Mouse (Mus musculus) erythroid progenitor cell, adult 5-6 weeks (primary cell): ENCODE results near the gene Rfk. TPM values are rescaled to one million over a fixed set of nuclear protein-coding genes. Genes with fewer than 3 reads are reported as not detected.
A peak's percentile ranks its signal among the peaks of the same experiment; 100 is the strongest.

ENCODE experiments used
- ATAC-seq: replicated peaks from 2 replicates; pipeline ENCODE4 v1.8.0; 2016; ENCODE audit warnings: moderate number of reproducible peaks, mild to moderate bottlenecking, moderate TSS enrichment, inconsistent platforms; ENCODE audit not compliant: poor library complexity, low FRiP score, severe bottlenecking
- total RNA-seq, 2 experiments: library from RNA; stranded (forward) in 1 of 2; stranded (reverse) in 1 of 2; fragments of 150-400 nt in 1 of 2; fragments of 186-747, 209-891 nt in 1 of 2; gene quantifications; 2 replicates each; pipeline versions ENCODE4 v1.2.3 to v1.2.4; 2015 to 2017; ENCODE audit warnings: low replicate concordance in 2 of 2

Gene Rfk
- total RNA-seq, 2 experiments from 2014 or later = 18.3 to 32.3 TPM

DNA sequence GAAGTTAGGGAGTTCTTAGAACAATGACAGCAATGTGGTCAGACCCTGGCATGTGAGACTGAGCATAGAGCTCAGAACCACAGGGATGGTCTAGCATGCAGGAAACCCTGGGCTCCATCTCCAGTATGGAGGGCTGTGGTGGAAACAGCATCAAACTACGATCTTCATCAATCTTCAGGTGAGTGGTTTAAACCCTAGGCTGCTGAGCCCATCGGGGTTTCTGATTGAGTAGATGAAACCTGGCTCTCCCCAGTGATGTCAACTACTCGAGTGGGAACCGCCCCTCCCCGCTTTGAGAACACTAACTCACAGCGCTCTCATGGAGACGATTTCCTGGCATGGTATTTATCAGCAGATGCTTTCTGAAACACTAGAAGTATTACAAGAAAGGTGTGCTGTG is 13.3 kb upstream of the Rfk start:
- no peak for ATAC-seq

DNA sequence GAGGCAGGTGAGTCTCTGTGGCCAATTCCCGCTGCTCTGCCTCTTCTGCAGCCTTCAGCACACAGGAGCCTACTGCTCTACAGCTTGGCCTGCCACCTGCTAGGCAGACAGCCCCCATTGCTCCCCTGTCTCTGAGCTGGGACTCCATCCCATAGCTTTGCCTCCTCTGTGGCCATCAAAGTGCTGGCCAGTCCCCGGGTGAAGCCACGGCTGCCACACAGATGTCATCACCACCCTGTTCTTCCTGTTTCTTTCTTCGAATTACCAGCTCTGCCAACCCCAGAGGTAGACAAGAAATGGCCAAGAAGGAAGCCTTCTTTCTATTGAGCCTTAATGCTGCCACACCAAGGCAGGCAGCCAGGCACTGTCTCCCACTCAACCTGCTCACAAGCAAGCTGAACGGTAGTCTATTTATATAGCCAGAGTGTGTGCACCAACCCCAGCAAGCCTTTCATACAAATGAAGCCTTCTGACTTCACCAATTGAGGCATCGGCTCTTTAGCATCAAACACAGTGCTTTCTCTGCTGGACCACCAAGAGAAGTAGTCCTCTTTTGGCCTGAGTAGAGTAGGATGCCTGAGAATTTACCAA is 10.9 kb upstream of the Rfk start:
- no peak for ATAC-seq

GRCm38 (mm10) chr19:17385022-17385421 is 8.8 kb upstream of the Rfk start:
- ATAC-seq = 0 out of 2 replicates have a peak, but pooled peaks have one; percentile 53

GRCm38 (mm10) chr19:17385426-17385825 is 8.4 kb upstream of the Rfk start:
- ATAC-seq = no peak

- ATAC-seq = no peak
Measured at GRCm38 (mm10) chr19:17386424-17386823, 7.4 kb upstream of the Rfk start.

DNA sequence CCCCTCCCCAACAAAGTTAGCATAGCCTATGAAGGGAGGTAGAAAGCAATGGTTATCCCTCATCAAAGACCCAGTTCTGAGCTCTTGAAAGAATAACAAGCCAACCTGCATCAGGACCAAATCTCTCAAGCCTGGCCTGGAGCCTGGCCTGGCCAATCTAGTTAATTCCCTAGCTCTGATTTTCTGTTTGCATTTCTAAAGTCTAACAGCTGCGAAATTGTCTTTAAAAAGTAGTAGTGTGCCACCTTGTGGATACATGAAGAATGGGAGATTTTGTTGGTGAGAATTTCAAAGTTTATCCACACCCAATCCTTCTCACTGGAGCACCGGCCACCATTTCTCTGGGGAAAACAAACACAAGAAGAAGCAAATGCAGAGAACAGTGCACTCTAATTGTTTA is 5.4 kb upstream of the Rfk start:
- ATAC-seq = peak; percentile 61; the same call in 1 of the 2 replicates

- ATAC-seq = no peak
Measured at GRCm38 (mm10) chr19:17392866-17393265, 977 bp upstream of the Rfk start.

- no peak for ATAC-seq
Measured at GRCm38 (mm10) chr19:17396802-17397201, 3.0 kb downstream of the Rfk start.

- no peak for ATAC-seq
Measured at GRCm38 (mm10) chr19:17397922-17398321, 4.1 kb downstream of the Rfk start.

DNA sequence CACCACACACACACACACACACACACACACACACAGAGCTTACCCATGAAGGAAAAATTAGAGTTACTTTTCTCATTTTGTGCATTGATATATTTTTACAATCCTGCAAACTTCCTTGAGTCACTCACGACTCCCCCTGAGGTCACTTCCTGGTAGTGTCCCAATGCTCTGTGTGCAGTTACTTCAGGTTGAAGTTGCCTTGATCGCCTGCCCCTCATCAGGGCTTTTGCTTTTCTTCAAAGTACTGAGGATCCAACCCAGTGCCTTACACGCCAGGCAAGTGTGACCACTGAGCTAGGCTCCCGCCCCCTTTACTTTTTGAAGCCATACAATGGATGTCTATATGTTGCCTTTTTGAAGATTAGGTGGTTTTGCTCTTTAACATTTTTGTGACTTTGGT is 6.1 kb downstream of the Rfk start:
- ATAC-seq = no peak

DNA sequence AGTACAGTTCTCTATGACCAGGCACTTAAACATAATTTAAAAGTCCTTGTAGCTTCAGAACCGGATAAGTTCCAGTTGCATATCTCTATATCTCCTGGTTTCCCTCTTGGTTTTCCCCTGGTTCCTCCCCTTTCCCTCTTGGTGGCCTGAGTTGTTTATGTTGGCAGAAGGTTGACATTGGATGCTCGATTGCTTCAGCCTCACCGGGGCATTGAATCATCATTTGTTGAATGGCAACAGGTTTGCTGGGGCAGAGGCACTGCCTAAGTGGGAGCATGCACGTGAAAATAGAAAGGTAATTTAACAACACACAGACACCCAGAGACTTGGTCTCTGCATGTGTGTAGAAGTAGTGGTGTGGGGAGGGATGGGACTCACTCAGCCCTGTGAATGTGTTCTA is 6.7 kb downstream of the Rfk start:
- no peak for ATAC-seq

DNA sequence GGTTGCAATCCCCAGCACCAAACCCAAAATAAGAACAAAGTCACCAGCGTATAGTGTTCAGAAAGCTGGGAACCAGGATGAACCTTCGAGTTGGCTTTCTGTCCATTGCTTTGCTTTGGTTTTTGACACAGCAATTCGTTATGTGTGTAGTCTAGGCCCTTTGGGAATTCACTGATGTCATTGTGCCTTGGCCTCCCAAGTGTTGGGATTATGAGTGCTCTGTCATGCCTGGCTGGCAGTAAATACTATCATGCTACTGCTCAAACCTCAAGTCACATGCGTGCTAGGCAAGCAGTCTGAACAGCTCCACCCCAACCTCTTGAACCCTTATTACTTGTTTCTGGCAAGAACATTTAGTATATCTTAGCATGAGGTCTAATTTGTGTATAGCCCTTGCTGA is 9.3 kb downstream of the Rfk start:
- no peak for ATAC-seq

- ATAC-seq = peak; percentile 46; the same call in 1 of the 2 replicates
Measured at GRCm38 (mm10) chr19:17406823-17407222, 13.0 kb downstream of the Rfk start.

DNA sequence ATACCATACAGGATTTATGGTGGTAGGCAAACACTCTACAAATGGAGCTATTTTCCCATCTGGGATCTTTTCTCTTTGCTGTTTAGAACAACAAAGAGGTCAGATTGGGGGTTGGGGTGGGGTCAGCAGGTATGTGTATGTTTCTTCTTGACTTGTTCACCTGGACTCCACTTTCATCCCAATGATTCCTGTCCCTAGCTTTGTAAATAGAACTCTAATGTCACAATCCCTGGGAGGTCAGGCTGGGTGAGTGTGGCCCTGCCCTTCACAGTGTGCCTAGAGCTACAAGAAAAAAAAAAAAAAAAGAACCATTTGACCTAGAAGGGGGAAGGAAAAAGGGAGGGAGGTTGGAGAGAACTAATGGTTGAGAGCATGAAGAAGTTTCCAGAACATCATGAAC is 14.7 kb downstream of the Rfk start:
- no peak for ATAC-seq

- ATAC-seq = no peak
Measured at GRCm38 (mm10) chr19:17409351-17409750, 15.5 kb downstream of the Rfk start.

GRCm38 (mm10) chr19:17410465-17411065 is 16.7 kb downstream of the Rfk start:
- no peak for ATAC-seq

DNA sequence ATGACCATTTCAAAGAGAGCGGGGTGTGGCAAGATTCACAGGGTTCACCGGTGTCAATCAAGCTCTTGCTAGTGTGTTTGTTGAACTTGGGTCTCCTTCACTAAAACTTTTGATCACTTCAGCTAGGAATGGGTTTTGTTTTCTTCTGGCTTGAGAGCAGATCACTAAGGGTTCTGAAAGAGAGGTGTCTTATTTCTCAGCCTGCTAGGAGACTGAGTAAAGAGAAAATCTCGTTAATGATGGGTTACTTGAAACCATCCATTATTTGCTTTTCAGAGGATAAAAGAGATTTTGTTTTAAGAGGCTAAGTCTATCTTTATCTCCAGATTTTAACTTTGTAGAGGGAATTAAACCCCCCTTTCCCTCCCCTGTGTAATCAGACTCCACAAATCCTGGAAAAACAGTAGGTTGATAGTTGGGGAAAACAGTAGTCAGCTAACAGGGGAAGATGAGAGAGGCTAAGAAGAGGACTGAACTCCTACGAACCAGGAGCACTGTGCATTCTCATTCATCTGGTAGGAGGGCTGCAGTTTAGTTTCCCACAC is 19.1 kb downstream of the Rfk start:
- no peak for ATAC-seq

- no peak for ATAC-seq
Measured at GRCm38 (mm10) chr19:17417855-17418254, 24.0 kb downstream of the Rfk start.

GRCm38 (mm10) chr19:17423306-17423705 is 29.5 kb downstream of the Rfk start:
- no peak for ATAC-seq

DNA sequence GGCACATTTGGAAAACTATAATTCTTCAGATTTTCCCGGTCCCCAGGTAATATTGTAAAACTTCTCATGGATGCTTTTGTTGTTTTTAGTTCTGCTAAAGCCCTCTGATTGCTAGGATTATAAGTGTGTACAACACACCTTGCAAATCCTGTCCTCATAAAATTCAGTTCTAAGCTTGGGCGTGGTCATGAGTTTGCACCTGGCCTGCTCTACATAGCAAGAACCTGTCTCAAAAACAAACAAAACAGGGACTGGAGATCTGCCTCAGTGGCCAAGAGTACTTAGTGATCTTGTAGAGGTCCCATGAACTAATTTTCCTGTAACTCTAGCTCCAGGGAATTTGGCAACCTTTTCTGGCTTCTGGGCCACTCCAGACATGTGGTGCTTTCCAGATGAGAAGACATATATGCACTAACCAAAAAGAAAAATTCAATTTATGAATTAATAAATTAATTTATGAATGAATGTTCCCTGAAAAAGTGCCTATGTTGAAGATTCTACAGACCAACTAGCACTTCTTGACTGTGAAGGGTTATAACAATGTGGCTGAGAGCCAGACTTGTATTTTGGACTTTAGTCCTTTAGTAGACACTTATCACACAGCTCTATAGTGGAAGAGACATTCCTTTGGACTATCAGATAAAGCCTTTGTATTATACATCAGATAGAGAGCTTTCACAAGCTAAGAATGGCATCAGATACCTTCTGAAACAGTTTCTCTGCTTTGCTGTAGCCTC is 34.1 kb downstream of the Rfk start:
- no peak for ATAC-seq

DNA sequence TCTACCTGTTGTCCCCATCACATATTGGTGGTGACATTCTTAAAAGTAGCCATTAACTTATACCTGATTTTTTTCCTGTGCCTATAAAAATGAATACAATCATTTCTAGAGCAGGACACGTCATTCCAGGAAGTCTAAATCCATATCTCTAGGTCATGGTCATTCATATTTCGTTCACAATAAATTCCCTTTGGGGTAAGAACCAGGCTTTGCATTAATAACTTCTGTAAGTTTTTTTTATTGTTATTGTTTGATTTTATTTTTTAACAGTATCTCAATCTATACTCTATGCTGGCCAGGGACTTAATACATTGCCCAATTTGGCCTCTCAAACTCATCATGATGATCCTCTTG is 34.7 kb downstream of the Rfk start:
- ATAC-seq = no peak
